In the genomic region with DNA sequence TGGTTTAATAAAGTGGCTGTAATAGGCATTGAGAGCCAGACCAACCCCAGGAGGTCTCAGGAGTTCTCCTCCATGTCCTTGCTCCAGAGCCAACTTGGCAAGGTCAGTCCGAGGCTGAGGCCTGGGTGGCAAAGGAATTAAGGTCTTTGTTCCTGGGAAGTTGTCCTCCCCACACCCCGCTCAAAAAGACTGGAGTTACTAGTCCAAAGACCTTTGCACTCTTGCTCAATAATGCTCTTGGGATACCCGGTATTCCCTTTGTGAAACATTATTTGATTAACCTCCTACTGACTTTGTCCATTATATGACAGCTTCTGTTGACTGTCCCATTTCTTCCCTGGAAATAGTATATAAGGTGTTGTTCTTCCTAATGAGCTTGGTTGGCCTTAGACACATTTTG, we compare ENCODE assay signal across 12 mouse cellular contexts.
"Had no signal": no experiment of that assay in that cellular context is flagged by ENCODE, and none has a peak within 500 bp of the region (broad histone marks: within the 10 kb centered on the region; RNA-seq: fewer than 3 reads in every experiment).

No protein-coding gene starts in this region.

- ATAC-seq: inflammation-experienced regulatory T-cells, adult 6 months; midbrain, embryonic 15.5 days had no signal

- DNase-seq: liver, embryonic 13.5 days; lung, embryonic 14.5 days; lung, postnatal 10 days; lung, postnatal 4 days; thymus, postnatal 4 days had no signal

- H3K4me1 ChIP-seq: limb, embryonic 12.5 days; liver, embryonic 13.5 days; midbrain, embryonic 10.5 days; midbrain, embryonic 15.5 days; neural tube, embryonic 12.5 days had no signal

- H3K9me3 ChIP-seq: limb, embryonic 12.5 days; liver, embryonic 13.5 days; midbrain, embryonic 10.5 days; midbrain, embryonic 15.5 days; neural tube, embryonic 12.5 days had no signal

- H3K4me2 ChIP-seq: limb, embryonic 12.5 days; liver, embryonic 13.5 days; lung, embryonic 14.5 days; midbrain, embryonic 15.5 days; neural tube, embryonic 12.5 days had no signal

- H3K27ac ChIP-seq: layer of hippocampus, adult 2 months; limb, embryonic 12.5 days; liver, embryonic 13.5 days; midbrain, embryonic 10.5 days; midbrain, embryonic 15.5 days; neural tube, embryonic 12.5 days; stomach, postnatal 0 days had no signal

- H3K36me3 ChIP-seq: limb, embryonic 12.5 days; liver, embryonic 13.5 days; midbrain, embryonic 10.5 days; midbrain, embryonic 15.5 days; neural tube, embryonic 12.5 days had no signal

- H3K27me3 ChIP-seq: limb, embryonic 12.5 days; liver, embryonic 13.5 days; midbrain, embryonic 15.5 days; neural tube, embryonic 12.5 days had no signal

- H3K9ac ChIP-seq: limb, embryonic 12.5 days; liver, embryonic 13.5 days; lung, embryonic 14.5 days; midbrain, embryonic 15.5 days; neural tube, embryonic 12.5 days had no signal

- H3K4me3 ChIP-seq: layer of hippocampus, adult 2 months; limb, embryonic 12.5 days; liver, embryonic 13.5 days; midbrain, embryonic 10.5 days; midbrain, embryonic 15.5 days; neural tube, embryonic 12.5 days had no signal
